Mouse (Mus musculus) megakaryocyte, embryonic 14.5 days (primary cell): ENCODE results near the gene Rwdd1.

ENCODE experiments used
- FLI1 ChIP-seq: IDR thresholded peaks from 2 replicates; pipeline ENCODE4 v1.6.1; 2012; ENCODE audit warnings: low read length, inconsistent platforms, mixed read lengths
- GATA1 ChIP-seq: IDR thresholded peaks from 3 replicates; pipeline ENCODE4 v1.6.1; 2012; ENCODE audit warnings: mixed read lengths, low read length, inconsistent platforms, borderline replicate concordance

DNA sequence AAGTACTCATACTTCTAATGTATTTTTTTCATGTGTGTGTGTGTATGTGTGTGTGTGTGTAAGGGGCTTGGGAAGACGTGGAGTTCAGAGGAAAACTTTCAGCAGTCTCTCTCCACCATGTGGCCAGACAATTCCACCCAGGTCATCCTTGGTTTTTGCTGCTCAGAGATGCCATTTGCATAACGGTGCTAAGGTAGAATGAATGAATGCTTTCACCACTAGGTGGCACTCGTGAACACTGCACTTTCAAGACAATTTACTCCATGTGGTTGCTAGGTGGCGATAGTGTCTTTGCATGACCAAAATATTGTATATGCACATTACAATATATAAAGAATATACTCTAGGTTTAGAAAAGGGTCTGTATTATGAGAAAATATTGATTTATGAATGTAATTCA is 32.7 kb downstream of the Rwdd1 start:
- TF ChIP-seq GATA1 (no peak), FLI1 (no peak)
